Mouse (Mus musculus) forebrain, embryonic 12.5 days (tissue): ENCODE measurements around the gene Naaladl1. TPM values are rescaled to one million over a fixed set of nuclear protein-coding genes. Genes with fewer than 3 reads are reported as not detected.

Source experiments
- ATAC-seq: fragments of 200-750 bp; cut with Nextera tagmentation; 2 replicates; pipeline ENCODE4 v1.8.0; 2017; ENCODE audit warnings: moderate TSS enrichment; ENCODE audit not compliant: low FRiP score
- H3K27ac ChIP-seq: fragments of 300-500 bp; sonication (generic); 2 replicates; pipeline ENCODE4 v1.5.1; 2016; ENCODE audit warnings: mild to moderate bottlenecking
- H3K27me3 ChIP-seq: fragments of 300-500 bp; sonication (generic); 2 replicates; pipeline ENCODE4 v1.6.1; 2016; ENCODE audit warnings: mild to moderate bottlenecking
- H3K36me3 ChIP-seq: fragments of 300-500 bp; sonication (generic); replicated peaks from 2 replicates; pipeline ENCODE4 v1.6.1; 2016; ENCODE audit warnings: mild to moderate bottlenecking
- H3K4me1 ChIP-seq: fragments of 300-500 bp; sonication (generic); 2 replicates; pipeline ENCODE4 v1.6.1; 2016
- H3K4me2 ChIP-seq: fragments of 300-500 bp; sonication (generic); 2 replicates; pipeline ENCODE4 v1.6.1; 2016; ENCODE audit warnings: mild to moderate bottlenecking, moderate library complexity
- H3K4me3 ChIP-seq: fragments of 300-500 bp; sonication (generic); replicated peaks from 2 replicates; pipeline ENCODE4 v1.5.1; 2016; ENCODE audit warnings: mild to moderate bottlenecking
- H3K9ac ChIP-seq: fragments of 300-500 bp; sonication (generic); 2 replicates; pipeline ENCODE4 v1.6.1; 2016; ENCODE audit warnings: mild to moderate bottlenecking
- H3K9me3 ChIP-seq: fragments of 300-500 bp; sonication (generic); 2 replicates; pipeline ENCODE4 v1.6.1; 2016
- WGBS: fragments of 180-500 bp; shearing (Covaris S2); methylation state at CpG from one replicate; pipeline ENCODE4 v1.1.7; 2016; 5-methylcytosine and 5-hydroxymethylcytosine counted together
- polyA plus RNA-seq: library from polyadenylated mRNA; unstranded; fragments of >200 nt; fragmentation: Nextera tagmentation; extraction: Ambion mirVana; gene quantifications from 2 replicates; pipeline ENCODE4 v1.2.1, GENCODE M21; 2016

Gene Naaladl1
- 0.81 and 1.2 TPM in 2 replicates for polyA plus RNA-seq

DNA sequence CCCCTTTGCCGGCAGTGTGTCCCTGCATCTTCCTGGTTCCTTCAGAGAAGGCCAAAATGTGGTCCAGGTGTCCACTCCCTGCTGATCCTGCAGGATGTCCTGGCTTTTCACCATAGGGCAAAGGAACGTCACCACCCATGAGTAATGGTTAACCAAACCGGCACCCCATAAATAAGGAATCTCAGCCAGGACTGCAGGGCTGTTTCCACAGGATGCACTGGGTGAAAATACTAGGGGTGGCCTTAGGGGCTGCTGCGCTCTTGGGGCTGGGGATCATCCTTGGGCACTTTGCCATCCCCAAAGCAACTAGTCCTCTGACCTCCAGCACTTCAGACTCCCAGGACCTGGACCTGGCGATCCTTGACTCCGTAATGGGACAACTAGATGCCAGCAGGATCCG, at the start of gene Naaladl1:
Gene Naaladl1, plus strand, starts transcription at position 197 of the 400 bp plus-strand sequence.
- Histone ChIP-seq H3K27me3 (no peaks in the 10 kb centered on the region), H3K4me3 (no peak within 1 kb of the TSS), H3K4me2 (no peak within 1 kb of the TSS), H3K36me3 (no peaks in the 10 kb centered on the region), H3K9ac (no peak within 1 kb of the TSS), H3K9me3 (no peaks in the 10 kb centered on the region), H3K27ac (no peak within 1 kb of the TSS), H3K4me1 (no peaks in the 10 kb centered on the region)
- ATAC-seq: no peak
- 88% methylated on average over 7 of the region's 7 CpGs for WGBS

GRCm38 (mm10) chr19:6056696-6057095, 48.9 kb upstream of the Naaladl1 start:
- Histone ChIP-seq H3K27ac (no peak overlapping the region), H3K36me3 (peaks cover 58% of the 10 kb centered on the region)

DNA sequence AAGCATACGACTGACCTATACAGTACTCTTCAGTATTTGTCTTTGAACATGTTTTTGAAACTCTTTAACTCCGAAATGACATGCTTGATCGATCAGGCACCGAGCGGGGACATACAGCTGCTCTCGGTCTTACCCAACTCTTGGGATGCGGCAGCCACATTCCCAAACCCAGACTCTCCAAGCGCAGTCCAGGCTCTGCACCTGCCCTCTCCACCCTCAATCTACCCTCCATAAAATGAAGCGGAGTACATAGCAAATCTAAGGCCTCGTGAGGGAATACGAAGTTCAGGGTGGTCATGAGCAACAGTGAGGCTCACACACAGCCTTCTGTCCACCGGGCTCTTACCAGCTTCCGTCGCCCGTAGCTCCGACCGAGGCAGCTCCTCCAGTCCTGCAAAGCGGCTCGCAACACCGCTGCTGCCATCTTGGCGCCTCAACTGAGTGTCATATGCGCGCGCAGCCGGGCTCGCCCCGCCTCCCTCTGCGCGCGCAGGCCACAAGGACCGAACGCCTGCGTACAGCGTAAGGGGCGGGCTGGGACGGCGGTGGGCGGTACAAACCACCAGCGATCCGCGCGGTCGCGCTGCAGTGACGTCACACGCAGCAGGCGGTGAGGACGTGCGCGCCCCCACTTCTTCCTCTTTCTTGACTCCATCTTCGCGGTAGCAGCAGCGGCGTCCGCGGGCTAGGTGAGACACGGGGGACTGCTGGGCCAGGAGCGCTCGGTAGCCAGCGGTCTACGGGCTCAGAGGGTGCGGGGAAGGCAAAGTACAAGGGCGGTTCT, 48.1 kb upstream of the Naaladl1 start, which contains the start of the genes Mrpl49 and Fau:
Gene Mrpl49, minus strand, starts transcription at position 473 of the 784 bp plus-strand sequence.
Gene Fau, plus strand, starts transcription at position 532 of the 784 bp plus-strand sequence.
- Histone ChIP-seq H3K9ac (peak within 1 kb of the TSS; percentile 93), H3K27me3 (no peaks in the 10 kb centered on the region), H3K36me3 (peaks cover 51% of the 10 kb centered on the region), H3K4me3 (peak within 1 kb of the TSS; percentile 86), H3K27ac (peak within 1 kb of the TSS; percentile 77), H3K4me2 (peak within 1 kb of the TSS; percentile 84), H3K9me3 (no peaks in the 10 kb centered on the region), H3K4me1 (peaks cover 34% of the 10 kb centered on the region)
- under 1% methylated on average over 63 of the region's 63 CpGs for WGBS
- ATAC-seq: peak; percentile 89

More at GRCm38 (mm10) chr19:6056696-6057095, 48.9 kb upstream of the Naaladl1 start:
- Histone ChIP-seq H3K9me3 (no peaks in the 10 kb centered on the region), H3K9ac (peak overlapping the region; percentile 81), H3K4me1 (peaks cover 26% of the 10 kb centered on the region), H3K4me3 (peak overlapping the region; percentile 86), H3K4me2 (peak overlapping the region; percentile 84), H3K27me3 (no peaks in the 10 kb centered on the region)
- ATAC-seq: no peak
- 56% methylated on average over 4 of the region's 4 CpGs for WGBS

DNA sequence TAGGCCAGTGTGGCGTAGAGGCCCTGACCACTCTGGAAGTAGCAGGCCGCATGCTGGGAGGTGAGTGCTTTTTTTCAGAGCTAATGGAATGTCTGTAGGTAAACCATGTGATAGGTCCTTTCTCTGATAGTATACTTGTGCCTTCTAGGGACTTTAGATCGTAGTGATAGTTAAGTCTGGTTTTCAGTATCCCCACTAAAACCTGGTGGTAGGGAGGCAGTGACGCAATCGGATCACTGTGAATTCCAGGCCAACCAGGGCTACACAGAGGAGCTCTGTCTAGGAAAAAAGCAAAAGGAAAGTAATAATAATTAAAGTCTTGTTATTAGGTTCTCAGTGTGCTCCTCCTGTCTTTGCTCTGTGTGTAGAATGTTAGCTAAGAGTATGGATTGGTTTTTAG, 47.1 kb upstream of the Naaladl1 start:
- peak overlapping the region; percentile 93 for H3K9ac ChIP-seq
- H3K36me3 ChIP-seq: peaks cover 46% of the 10 kb centered on the region
- H3K27ac ChIP-seq: no peak overlapping the region; the same call in 1 of the 2 replicates
- H3K9me3 ChIP-seq: no peaks in the 10 kb centered on the region
- H3K4me1 ChIP-seq: peaks cover 39% of the 10 kb centered on the region
- no peak; the same call in 1 of the 2 replicates for ATAC-seq
- no peaks in the 10 kb centered on the region for H3K27me3 ChIP-seq
- peak overlapping the region; percentile 84 for H3K4me2 ChIP-seq
- WGBS: 43% methylated on average over 5 of the region's 5 CpGs
- peak overlapping the region; percentile 86 for H3K4me3 ChIP-seq

GRCm38 (mm10) chr19:6058966-6059365, 46.6 kb upstream of the Naaladl1 start:
- no peak overlapping the region for H3K27ac ChIP-seq

GRCm38 (mm10) chr19:6061021-6061533, 44.5 kb upstream of the Naaladl1 start, which contains the start of gene Znhit2:
Znhit2 (plus strand) TSS chr19:6061192.
- H3K36me3 ChIP-seq: peaks cover 22% of the 10 kb centered on the region
- peak within 1 kb of the TSS; percentile 97 for H3K27ac ChIP-seq
- ATAC-seq: peak; percentile 51
- peaks cover 41% of the 10 kb centered on the region for H3K4me1 ChIP-seq
- under 1% methylated on average over 58 of the region's 58 CpGs for WGBS
- no peaks in the 10 kb centered on the region for H3K27me3 ChIP-seq
- no peaks in the 10 kb centered on the region for H3K9me3 ChIP-seq
- peak within 1 kb of the TSS; percentile 98 for H3K9ac ChIP-seq
- peak within 1 kb of the TSS; percentile 100 for H3K4me2 ChIP-seq
- H3K4me3 ChIP-seq: peak within 1 kb of the TSS; percentile 89

More at GRCm38 (mm10) chr19:6058966-6059365, 46.6 kb upstream of the Naaladl1 start:
- Histone ChIP-seq H3K4me3 (peak overlapping the region; percentile 86), H3K36me3 (peaks cover 41% of the 10 kb centered on the region), H3K9ac (peak overlapping the region; percentile 93; the same call in 1 of the 2 replicates), H3K4me1 (peaks cover 41% of the 10 kb centered on the region), H3K4me2 (peak overlapping the region; percentile 84), H3K27me3 (no peaks in the 10 kb centered on the region), H3K9me3 (no peaks in the 10 kb centered on the region)
- no peak for ATAC-seq
- WGBS: 88% methylated on average over 5 of the region's 5 CpGs

DNA sequence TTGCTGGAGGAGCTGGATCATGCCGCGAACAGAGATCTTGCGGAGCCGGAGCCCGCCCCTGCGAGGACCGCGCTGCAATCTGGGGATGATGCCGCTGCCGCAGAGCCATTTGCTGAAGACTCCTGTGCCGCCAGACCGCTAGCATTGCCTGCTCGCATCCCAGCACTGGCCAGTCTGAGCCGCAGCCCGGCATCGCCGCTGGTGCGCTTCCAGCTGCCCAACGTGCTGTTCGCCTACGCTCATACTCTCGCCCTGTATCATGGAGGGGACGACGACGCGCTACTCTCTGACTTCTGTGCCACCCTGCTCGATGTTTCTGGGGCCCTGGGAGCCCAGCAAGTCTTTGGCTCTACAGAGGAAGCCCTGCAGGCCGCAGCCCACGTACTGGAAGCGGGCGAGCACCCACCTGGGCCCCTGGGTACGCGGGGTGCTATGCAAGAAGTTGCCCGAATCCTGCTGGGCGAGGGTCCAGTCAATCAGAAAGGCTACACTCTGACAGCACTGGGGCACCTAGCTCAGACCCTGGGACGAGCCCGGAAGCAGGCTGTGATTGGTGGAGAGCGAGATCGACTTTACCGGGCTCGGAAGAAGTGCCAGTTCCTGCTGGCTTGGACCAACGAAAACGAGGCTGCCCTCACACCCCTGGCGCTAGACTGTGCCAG, 43.8 kb upstream of the Naaladl1 start:
- Histone ChIP-seq H3K27me3 (no peaks in the 10 kb centered on the region), H3K27ac (peak overlapping the region; percentile 97), H3K9me3 (no peaks in the 10 kb centered on the region), H3K9ac (peak overlapping the region; percentile 98), H3K4me1 (peaks cover 41% of the 10 kb centered on the region), H3K4me3 (peak overlapping the region; percentile 89), H3K4me2 (peak overlapping the region; percentile 100), H3K36me3 (peaks cover 22% of the 10 kb centered on the region)
- no peak for ATAC-seq
- WGBS: 2% methylated on average over 44 of the region's 44 CpGs

- H3K27me3 ChIP-seq: no peaks in the 10 kb centered on the region
- peak overlapping the region; percentile 100 for H3K4me2 ChIP-seq
- peaks cover 22% of the 10 kb centered on the region for H3K36me3 ChIP-seq
- H3K27ac ChIP-seq: peak overlapping the region; percentile 97; the same call in 1 of the 2 replicates
- WGBS: 80% methylated on average over 5 of the region's 5 CpGs
- H3K9me3 ChIP-seq: no peaks in the 10 kb centered on the region
- peak overlapping the region; percentile 98 for H3K9ac ChIP-seq
- peak overlapping the region; percentile 89 for H3K4me3 ChIP-seq
- H3K4me1 ChIP-seq: peaks cover 44% of the 10 kb centered on the region
- ATAC-seq: no peak
These were observed 43.2 kb upstream of the Naaladl1 start for GRCm38 (mm10) chr19:6062418-6062817.

DNA sequence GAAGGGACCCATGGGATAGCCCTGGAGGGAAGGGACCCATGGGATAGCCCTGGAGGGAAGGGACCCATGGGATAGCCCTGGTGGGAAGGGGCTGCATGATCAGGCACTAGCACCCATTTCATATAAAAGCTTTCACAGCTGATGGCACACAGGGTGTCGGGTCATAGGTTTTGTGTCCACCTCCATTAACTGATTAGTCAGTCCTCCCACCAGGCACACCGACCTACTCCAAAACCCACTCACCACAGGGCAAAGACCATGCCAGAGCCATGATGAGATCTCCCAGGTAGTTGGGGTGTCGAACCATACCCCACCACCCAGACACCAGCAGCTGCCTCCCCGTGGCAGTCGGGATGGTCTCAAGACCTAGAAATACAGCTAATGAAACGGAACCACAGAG, 42.5 kb upstream of the Naaladl1 start:
- Histone ChIP-seq H3K4me1 (peaks cover 50% of the 10 kb centered on the region), H3K36me3 (peaks cover 22% of the 10 kb centered on the region), H3K9ac (0 out of 2 replicates have a peak overlapping the region, but pooled peaks have one; percentile 98), H3K4me3 (no peak overlapping the region), H3K27me3 (no peaks in the 10 kb centered on the region), H3K27ac (no peak overlapping the region), H3K4me2 (peak overlapping the region; percentile 19), H3K9me3 (no peaks in the 10 kb centered on the region)
- WGBS: 85% methylated on average over 6 of the region's 6 CpGs
- no peak for ATAC-seq

DNA sequence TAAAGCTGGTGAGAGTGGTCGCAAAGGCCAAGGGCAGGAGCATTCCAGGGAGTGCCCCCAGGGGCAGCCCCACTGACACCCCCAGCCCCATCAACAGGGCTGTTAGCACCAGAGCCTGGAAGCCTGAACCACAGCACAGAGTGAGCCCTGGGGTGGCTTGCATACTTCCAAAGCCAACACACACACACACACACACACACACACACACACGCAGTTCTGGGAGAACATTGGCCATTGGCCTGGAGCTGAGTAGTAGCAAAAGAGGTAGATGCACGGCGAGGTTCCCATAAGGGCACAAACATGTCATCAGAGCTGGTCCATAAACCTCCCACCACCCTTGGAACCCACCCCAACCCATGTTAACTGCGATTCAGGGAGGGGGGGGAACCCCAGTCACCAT, 39.0 kb upstream of the Naaladl1 start:
- Histone ChIP-seq H3K36me3 (peaks cover 36% of the 10 kb centered on the region), H3K4me2 (peak overlapping the region; percentile 94), H3K9me3 (no peaks in the 10 kb centered on the region), H3K4me1 (peaks cover 40% of the 10 kb centered on the region), H3K4me3 (peak overlapping the region; percentile 56), H3K27ac (peak overlapping the region; percentile 89), H3K9ac (peak overlapping the region; percentile 72), H3K27me3 (no peaks in the 10 kb centered on the region)
- no peak; the same call in 1 of the 2 replicates for ATAC-seq
- 41% methylated on average over 5 of the region's 5 CpGs for WGBS

GRCm38 (mm10) chr19:6067011-6067723, 38.4 kb upstream of the Naaladl1 start:
- under 1% methylated on average over 30 of the region's 30 CpGs for WGBS
- no peaks in the 10 kb centered on the region for H3K27me3 ChIP-seq
- H3K9ac ChIP-seq: peak overlapping the region; percentile 72
- peaks cover 37% of the 10 kb centered on the region for H3K36me3 ChIP-seq
- H3K4me3 ChIP-seq: peak overlapping the region; percentile 56
- no peaks in the 10 kb centered on the region for H3K9me3 ChIP-seq
- peak overlapping the region; percentile 89 for H3K27ac ChIP-seq
- H3K4me2 ChIP-seq: peak overlapping the region; percentile 94
- ATAC-seq: peak; percentile 76
- peaks cover 34% of the 10 kb centered on the region for H3K4me1 ChIP-seq
